Mouse (Mus musculus): ENCODE data around the gene Sgip1.

DNA sequence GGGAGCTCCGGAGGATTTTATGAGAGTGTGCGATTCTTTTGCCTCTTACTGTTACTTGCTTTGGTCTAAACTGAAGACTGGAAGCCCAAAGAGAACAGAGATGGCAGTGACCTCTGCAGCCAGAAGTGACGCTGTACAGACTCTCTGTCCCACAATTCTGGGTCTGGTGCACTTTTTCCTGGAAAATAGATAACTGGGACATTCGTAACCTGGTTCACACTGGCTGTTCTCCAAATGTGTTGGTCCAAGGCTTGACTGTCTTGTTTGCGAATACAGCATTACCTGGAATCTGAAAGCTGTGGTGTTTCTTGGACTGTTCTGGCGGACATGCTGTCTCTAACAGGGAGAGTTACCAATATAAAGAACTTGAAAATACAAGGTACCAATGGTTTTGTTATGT, 109.4 kb downstream of the Sgip1 start:
- no peak for TF ChIP-seq POLR2A (IDR thresholded peaks at IDR 0.05; ENCODE audit: control insufficient read depth, low read depth, low read length)
- no peak for TF ChIP-seq CTCF (IDR thresholded peaks at IDR 0.05; ENCODE audit: control insufficient read depth, insufficient read depth, insufficient replicate concordance, low read depth, low read length)

Measured in testis, adult 2 months (tissue).